Mouse (Mus musculus) kidney, embryonic 15.5 days (tissue): ENCODE results near the gene Gm49320. TPM values are rescaled to one million over a fixed set of nuclear protein-coding genes. Genes with fewer than 3 reads are reported as not detected.

Source experiments
- ATAC-seq: fragments of 200-750 bp; cut with Nextera tagmentation; replicated peaks from 2 replicates; pipeline ENCODE4 v1.8.0; 2017; ENCODE audit warnings: moderate TSS enrichment; ENCODE audit not compliant: low FRiP score
- H3K27ac ChIP-seq: fragments of 300-500 bp; sonication (generic); 2 replicates; pipeline ENCODE4 v1.5.1; 2015; ENCODE audit warnings: mild to moderate bottlenecking, inconsistent platforms
- H3K27me3 ChIP-seq: fragments of 300-500 bp; sonication (generic); 2 replicates; pipeline ENCODE4 v1.6.1; 2015; ENCODE audit warnings: inconsistent platforms
- H3K36me3 ChIP-seq: fragments of 300-500 bp; sonication (generic); 2 replicates; pipeline ENCODE4 v1.6.1; 2015; ENCODE audit warnings: inconsistent platforms
- H3K4me1 ChIP-seq: fragments of 300-500 bp; sonication (generic); 2 replicates; pipeline ENCODE4 v1.6.1; 2015; ENCODE audit warnings: inconsistent platforms
- H3K4me2 ChIP-seq: fragments of 300-500 bp; sonication (generic); 2 replicates; pipeline ENCODE4 v1.6.1; 2015; ENCODE audit warnings: moderate library complexity, mild to moderate bottlenecking, inconsistent platforms
- H3K4me3 ChIP-seq: fragments of 300-500 bp; sonication (generic); replicated peaks from 2 replicates; pipeline ENCODE4 v1.5.1; 2015; ENCODE audit warnings: mild to moderate bottlenecking, inconsistent platforms
- H3K9ac ChIP-seq: fragments of 300-500 bp; sonication (generic); 2 replicates; pipeline ENCODE4 v1.6.1; 2015; ENCODE audit warnings: mild to moderate bottlenecking, inconsistent platforms
- H3K9me3 ChIP-seq: fragments of 300-500 bp; sonication (generic); replicated peaks from 2 replicates; pipeline ENCODE4 v1.6.1; 2016; ENCODE audit warnings: inconsistent platforms
- WGBS: fragments of 180-500 bp; shearing (Covaris S2); methylation state at CpG from one replicate; pipeline ENCODE4 v1.1.7; 2015; ENCODE audit warnings: mixed read lengths; 5-methylcytosine and 5-hydroxymethylcytosine counted together
- polyA plus RNA-seq: library from polyadenylated mRNA; unstranded; fragments of >200 nt; fragmentation: Nextera tagmentation; extraction: Ambion mirVana; gene quantifications from 2 replicates; pipeline ENCODE4 v1.2.1, GENCODE M21; 2015

Gm49320 gene
- 0.86 and 0.91 TPM in 2 replicates for polyA plus RNA-seq

DNA sequence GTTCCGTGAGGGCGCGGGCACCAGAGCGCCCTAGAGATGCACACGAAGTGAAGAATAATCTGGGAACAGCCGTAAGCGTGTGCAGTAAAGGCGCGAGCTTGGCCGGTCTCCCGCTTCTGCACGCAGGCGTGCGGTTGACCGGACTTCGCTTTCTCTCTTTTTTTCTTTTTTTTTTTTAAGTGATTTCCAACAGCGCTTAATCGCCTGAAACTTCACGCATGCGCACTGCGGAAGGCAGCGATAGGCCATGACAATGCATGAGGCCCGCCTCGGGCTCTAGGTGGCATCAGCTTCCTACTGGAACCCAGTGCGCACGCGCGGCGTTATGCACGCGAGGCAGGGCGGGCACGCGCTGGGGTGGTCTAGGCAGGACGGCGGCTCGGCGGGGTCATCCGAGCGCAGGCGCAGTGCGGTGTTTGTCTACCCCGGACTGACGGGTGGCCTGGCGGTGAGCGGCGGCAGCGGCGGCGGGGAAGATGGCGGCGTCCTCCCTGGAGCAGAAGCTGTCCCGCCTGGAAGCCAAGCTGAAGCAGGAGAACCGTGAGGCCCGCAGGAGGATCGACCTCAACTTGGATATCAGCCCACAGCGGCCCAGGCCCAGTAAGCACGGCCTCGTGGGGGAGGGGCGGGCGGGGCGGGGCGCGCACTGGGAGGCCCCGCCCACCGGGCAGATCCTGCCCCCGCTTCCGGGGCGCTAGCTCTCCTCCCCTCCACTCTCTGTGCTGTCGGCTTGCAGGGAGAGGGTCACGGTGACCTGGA lies at the start of gene Gm49320, which contains the start of gene Map2k7:
Gene Gm49320 (plus strand): TSS at position 432 of the 759 bp plus-strand sequence.
Gene Map2k7 (plus strand): TSS at position 307 of the 759 bp plus-strand sequence.
- H3K9me3 ChIP-seq = no peaks in the 10 kb centered on the region
- H3K27ac ChIP-seq = peak within 1 kb of the TSS; percentile 96
- H3K4me3 ChIP-seq = peak within 1 kb of the TSS; percentile 84
- peak within 1 kb of the TSS; percentile 67 for H3K9ac ChIP-seq
- H3K27me3 ChIP-seq = no peaks in the 10 kb centered on the region
- peaks cover 30% of the 10 kb centered on the region for H3K36me3 ChIP-seq
- under 1% methylated on average over 70 of the region's 71 CpGs for WGBS
- peaks cover 28% of the 10 kb centered on the region for H3K4me1 ChIP-seq
- peak within 1 kb of the TSS; percentile 81 for H3K4me2 ChIP-seq
- peak; percentile 95 for ATAC-seq

DNA sequence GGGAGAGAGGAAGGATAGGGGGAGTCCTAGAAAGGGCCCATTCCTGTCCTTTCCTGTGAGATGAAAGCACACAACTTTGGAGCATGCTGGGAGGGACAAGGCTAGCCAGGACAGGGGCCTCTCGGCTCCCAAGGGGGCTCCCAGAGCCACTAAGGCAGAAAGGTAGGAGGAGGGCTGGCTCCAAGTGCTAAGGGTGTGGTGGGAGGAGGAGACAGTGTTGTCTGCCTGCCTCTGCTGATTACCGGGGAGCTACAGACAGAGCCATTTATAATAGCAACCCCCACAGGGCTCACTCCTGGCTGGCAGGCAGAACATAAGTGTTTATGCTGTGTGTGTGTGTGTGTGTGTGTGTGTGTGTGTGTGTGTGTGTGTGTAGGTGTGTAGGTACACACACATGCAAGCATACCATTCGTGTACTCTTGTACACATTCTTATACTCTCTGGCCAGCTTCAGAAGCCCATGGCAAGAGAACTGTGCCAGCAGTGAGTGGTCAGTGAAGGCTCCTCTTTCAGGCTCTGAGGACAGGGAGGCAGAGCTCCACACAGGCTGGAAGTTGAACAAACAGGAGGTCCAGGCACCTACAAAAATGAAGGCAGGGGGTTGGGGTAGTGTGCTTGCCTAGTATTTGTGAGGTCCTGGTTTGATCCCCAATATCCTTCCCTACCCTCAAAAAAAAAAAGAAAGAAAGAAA lies 49.5 kb upstream of the Gm49320 start:
- Histone ChIP-seq H3K9me3 (no peaks in the 10 kb centered on the region), H3K27ac (no peak overlapping the region), H3K27me3 (no peaks in the 10 kb centered on the region), H3K4me2 (no peak overlapping the region), H3K36me3 (peaks cover 39% of the 10 kb centered on the region), H3K4me3 (no peak overlapping the region), H3K4me1 (peaks cover 9% of the 10 kb centered on the region), H3K9ac (no peak overlapping the region)
- 28% methylated on average over 3 of the region's 3 CpGs for WGBS
- no peak for ATAC-seq

- Histone ChIP-seq H3K4me1 (peaks cover 9% of the 10 kb centered on the region), H3K27me3 (no peaks in the 10 kb centered on the region), H3K36me3 (peaks cover 13% of the 10 kb centered on the region), H3K27ac (no peak overlapping the region), H3K9me3 (no peaks in the 10 kb centered on the region), H3K9ac (no peak overlapping the region), H3K4me3 (no peak overlapping the region), H3K4me2 (no peak overlapping the region)
- whole genome bisulfite sequencing = 69% methylated on average over 5 of the region's 5 CpGs
- no peak for ATAC-seq
These were observed 46.4 kb upstream of the Gm49320 start for GRCm38 (mm10) chr8:4192305-4192704.

GRCm38 (mm10) chr8:4192807-4193587 lies 45.7 kb upstream of the Gm49320 start:
- no peak overlapping the region for H3K4me3 ChIP-seq
- H3K4me1 ChIP-seq = peaks cover 9% of the 10 kb centered on the region
- peak; percentile 90 for ATAC-seq
- H3K27ac ChIP-seq = no peak overlapping the region
- H3K36me3 ChIP-seq = peaks cover 10% of the 10 kb centered on the region
- H3K9ac ChIP-seq = no peak overlapping the region
- H3K4me2 ChIP-seq = peak overlapping the region; percentile 46
- whole genome bisulfite sequencing = 11% methylated on average over 18 of the region's 18 CpGs
- no peaks in the 10 kb centered on the region for H3K9me3 ChIP-seq
- no peaks in the 10 kb centered on the region for H3K27me3 ChIP-seq

- peaks cover 9% of the 10 kb centered on the region for H3K4me1 ChIP-seq
- no peak overlapping the region for H3K4me3 ChIP-seq
- H3K27me3 ChIP-seq = no peaks in the 10 kb centered on the region
- no peaks in the 10 kb centered on the region for H3K9me3 ChIP-seq
- peak; percentile 37 for ATAC-seq
- peak overlapping the region; percentile 46 for H3K4me2 ChIP-seq
- 48% methylated on average over 7 of the region's 7 CpGs for WGBS
- H3K27ac ChIP-seq = no peak overlapping the region
- no peak overlapping the region for H3K9ac ChIP-seq
- 0 out of 2 replicates have a peak, but pooled peaks cover 5% of the 10 kb centered on the region for H3K36me3 ChIP-seq
These were observed 45.1 kb upstream of the Gm49320 start for GRCm38 (mm10) chr8:4193588-4193894.

- no peak overlapping the region for H3K4me3 ChIP-seq
- H3K9me3 ChIP-seq = no peaks in the 10 kb centered on the region
- H3K4me2 ChIP-seq = no peak overlapping the region
- H3K9ac ChIP-seq = no peak overlapping the region
- H3K36me3 ChIP-seq = peaks cover 9% of the 10 kb centered on the region; the same call in 1 of the 2 replicates
- H3K27ac ChIP-seq = no peak overlapping the region
- peaks cover 23% of the 10 kb centered on the region for H3K27me3 ChIP-seq
- ATAC-seq = no peak
- peaks cover 10% of the 10 kb centered on the region for H3K4me1 ChIP-seq
- 71% methylated on average over 2 of the region's 2 CpGs for WGBS
These were observed 37.3 kb upstream of the Gm49320 start for GRCm38 (mm10) chr8:4201321-4201720.

- Histone ChIP-seq H3K27ac (no peak overlapping the region), H3K4me3 (peak overlapping the region; percentile 22)
These were observed 33.2 kb upstream of the Gm49320 start for GRCm38 (mm10) chr8:4205246-4206123.

GRCm38 (mm10) chr8:4206182-4207015 lies 32.3 kb upstream of the Gm49320 start:
- Histone ChIP-seq H3K27ac (no peak overlapping the region), H3K4me2 (peak overlapping the region; percentile 52), H3K4me1 (peaks cover 21% of the 10 kb centered on the region), H3K9me3 (no peaks in the 10 kb centered on the region), H3K4me3 (peak overlapping the region; percentile 22), H3K9ac (peak overlapping the region; percentile 11; the same call in 1 of the 2 replicates), H3K36me3 (peaks cover 14% of the 10 kb centered on the region), H3K27me3 (peaks cover 33% of the 10 kb centered on the region)
- 12% methylated on average over 44 of the region's 44 CpGs for WGBS
- ATAC-seq = peak; percentile 24

More at GRCm38 (mm10) chr8:4205246-4206123, 33.2 kb upstream of the Gm49320 start:
- Histone ChIP-seq H3K36me3 (peaks cover 14% of the 10 kb centered on the region), H3K9me3 (no peaks in the 10 kb centered on the region), H3K27me3 (peaks cover 33% of the 10 kb centered on the region), H3K4me1 (peaks cover 21% of the 10 kb centered on the region), H3K4me2 (peak overlapping the region; percentile 52), H3K9ac (0 out of 2 replicates have a peak overlapping the region, but pooled peaks have one; percentile 11)
- WGBS = 20% methylated on average over 38 of the region's 38 CpGs
- peak; percentile 52 for ATAC-seq

- Histone ChIP-seq H3K4me3 (no peak overlapping the region), H3K9ac (no peak overlapping the region)
- ATAC-seq = no peak
These were observed 31.7 kb upstream of the Gm49320 start for GRCm38 (mm10) chr8:4207016-4207350.

DNA sequence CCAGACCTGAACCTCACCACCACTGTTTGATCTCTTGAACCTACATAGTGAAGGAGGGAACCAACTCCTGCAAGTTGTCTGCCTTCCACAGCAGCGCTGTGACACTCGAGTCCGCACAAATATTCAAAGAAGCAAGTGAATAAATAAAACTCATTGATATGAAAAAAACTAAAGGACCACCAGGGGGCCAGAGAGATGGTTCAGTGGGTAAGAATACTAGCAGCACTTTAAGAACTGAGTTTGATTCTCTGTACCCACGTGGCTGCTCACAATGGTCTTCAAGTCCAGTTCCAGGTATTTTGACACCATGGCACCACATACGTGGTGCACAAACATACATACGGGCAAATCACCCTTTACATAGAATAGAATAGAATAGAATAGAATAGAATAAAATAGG lies 27.6 kb upstream of the Gm49320 start:
- Histone ChIP-seq H3K9me3 (no peaks in the 10 kb centered on the region), H3K4me2 (no peak overlapping the region), H3K4me1 (peaks cover 38% of the 10 kb centered on the region), H3K4me3 (no peak overlapping the region), H3K36me3 (peaks cover 10% of the 10 kb centered on the region), H3K27ac (no peak overlapping the region), H3K27me3 (peaks cover 33% of the 10 kb centered on the region), H3K9ac (no peak overlapping the region)
- ATAC-seq = no peak
- 83% methylated on average over 6 of the region's 6 CpGs for WGBS

More at GRCm38 (mm10) chr8:4207016-4207350, 31.7 kb upstream of the Gm49320 start:
- H3K4me1 ChIP-seq = peaks cover 21% of the 10 kb centered on the region
- H3K36me3 ChIP-seq = peaks cover 14% of the 10 kb centered on the region
- no peaks in the 10 kb centered on the region for H3K9me3 ChIP-seq
- H3K27ac ChIP-seq = no peak overlapping the region
- peaks cover 33% of the 10 kb centered on the region for H3K27me3 ChIP-seq
- 69% methylated on average over 2 of the region's 2 CpGs for WGBS
- 0 out of 2 replicates have a peak overlapping the region, but pooled peaks have one; percentile 52 for H3K4me2 ChIP-seq
